ENCODE assay signal across 23 mouse cellular contexts in genomic region chr9:77553465-77553864, GRCm38 (mm10). TPM values are rescaled to one million over a fixed set of nuclear protein-coding genes. Genes with fewer than 3 reads are reported as not detected.
A peak's percentile ranks its signal among the peaks of the same experiment; 100 is the strongest.
DNase-seq lines count a peak whose midpoint lies in the region; ATAC-seq and TF ChIP-seq lines count a peak whose summit lies in the region.
"Had no signal": no experiment of that assay in that cellular context is flagged by ENCODE, and none has a peak within 500 bp of the region (broad histone marks: within the 10 kb centered on the region; RNA-seq: fewer than 3 reads in every experiment).

No protein-coding gene starts in this region.

- H3K4me2 ChIP-seq in myocyte (ENCODE audit: low read depth) = peak overlapping the region; percentile 16
- H3K4me2 ChIP-seq in forebrain, embryonic 11.5 days (ENCODE audit: low read depth, low read length, severe bottlenecking) = no peak overlapping the region
- H3K4me2 ChIP-seq: embryonic facial prominence, embryonic 12.5 days; forebrain, embryonic 12.5 days had no signal

- no peaks in the 10 kb centered on the region for H3K79me3 ChIP-seq in C2C12 (ENCODE audit: low read depth)

- no peak for ATAC-seq in forebrain, embryonic 11.5 days (replicated peaks; ENCODE audit: low FRiP score)
- ATAC-seq: activated CD4-positive, CD25-positive, alpha-beta regulatory T cell, adult 4 months; CD4-positive, CD25-positive, alpha-beta regulatory T cell, adult 4 months; forebrain, embryonic 14.5 days; forebrain, embryonic 16.5 days; Patski had no signal

- H3K27ac ChIP-seq in heart, embryonic 10.5 days = no peak overlapping the region
- no peak overlapping the region for H3K27ac ChIP-seq in forebrain, embryonic 11.5 days (ENCODE audit: low read depth, low read length)
- H3K27ac ChIP-seq: embryonic facial prominence, embryonic 10.5 days; embryonic facial prominence, embryonic 12.5 days; forebrain, embryonic 12.5 days had no signal

- no peak for TF ChIP-seq CTCF in C2C12 (IDR thresholded peaks at IDR 0.05; ENCODE audit: control insufficient read depth, insufficient read depth, insufficient read length)

- WGBS in heart, embryonic 10.5 days = 66% methylated on average over 2 of the region's 2 CpGs
- WGBS in forebrain, embryonic 11.5 days = 74% methylated on average over 2 of the region's 2 CpGs

- TF ChIP-seq POLR2A in myocyte (IDR thresholded peaks at IDR 0.05; ENCODE audit: insufficient read length, low read depth) = no peak

- peaks cover 4% of the 10 kb centered on the region; the same call in 1 of the 2 replicates for H3K4me1 ChIP-seq in heart, embryonic 10.5 days
- no peaks in the 10 kb centered on the region for H3K4me1 ChIP-seq in forebrain, embryonic 11.5 days (replicated peaks; ENCODE audit: control insufficient read depth, insufficient read depth, low read length)
- H3K4me1 ChIP-seq: embryonic facial prominence, embryonic 10.5 days; embryonic facial prominence, embryonic 12.5 days had no signal

- no peak overlapping the region for H3K9ac ChIP-seq in forebrain, embryonic 11.5 days (ENCODE audit: low read length)
- H3K9ac ChIP-seq: embryonic facial prominence, embryonic 12.5 days; forebrain, embryonic 12.5 days had no signal

- H3K4me3 ChIP-seq in heart, embryonic 10.5 days = no peak overlapping the region
- no peak overlapping the region for H3K4me3 ChIP-seq in C2C12 (ENCODE audit: insufficient read depth, poor library complexity, severe bottlenecking)
- H3K4me3 ChIP-seq in myocyte = no peak overlapping the region
- no peak overlapping the region for H3K4me3 ChIP-seq in forebrain, embryonic 11.5 days (ENCODE audit: low read depth, low read length)
- H3K4me3 ChIP-seq: embryonic facial prominence, embryonic 10.5 days; embryonic facial prominence, embryonic 12.5 days; forebrain, embryonic 12.5 days had no signal

- no peaks in the 10 kb centered on the region for H3K27me3 ChIP-seq in heart, embryonic 10.5 days (ENCODE audit: insufficient read depth, poor library complexity, severe bottlenecking)
- H3K27me3 ChIP-seq in C2C12 (ENCODE audit: control insufficient read depth, insufficient read depth, insufficient read length) (no peaks in the 10 kb centered on the region), myocyte (ENCODE audit: control insufficient read depth, insufficient read depth, insufficient read length) (no peaks in the 10 kb centered on the region)
- no peaks in the 10 kb centered on the region for H3K27me3 ChIP-seq in forebrain, embryonic 11.5 days (ENCODE audit: control insufficient read depth, insufficient read depth, low read length)
- H3K27me3 ChIP-seq: CH12.LX; embryonic facial prominence, embryonic 12.5 days; forebrain, embryonic 12.5 days had no signal

- no peaks in the 10 kb centered on the region for H3K9me3 ChIP-seq in heart, embryonic 10.5 days
- no peaks in the 10 kb centered on the region for H3K9me3 ChIP-seq in forebrain, embryonic 11.5 days (ENCODE audit: control insufficient read depth, low read length)
- H3K9me3 ChIP-seq: embryonic facial prominence, embryonic 10.5 days; embryonic facial prominence, embryonic 12.5 days; forebrain, embryonic 12.5 days had no signal

- H3K36me3 ChIP-seq in heart, embryonic 10.5 days = no peaks in the 10 kb centered on the region
- H3K36me3 ChIP-seq in C2C12 (ENCODE audit: control insufficient read depth, insufficient read depth) = no peaks in the 10 kb centered on the region
- H3K36me3 ChIP-seq in myocyte (ENCODE audit: control insufficient read depth, insufficient read depth) = no peaks in the 10 kb centered on the region
- no peaks in the 10 kb centered on the region for H3K36me3 ChIP-seq in forebrain, embryonic 11.5 days (ENCODE audit: control insufficient read depth, insufficient read depth, low read length)
- H3K36me3 ChIP-seq: embryonic facial prominence, embryonic 10.5 days; embryonic facial prominence, embryonic 12.5 days; forebrain, embryonic 12.5 days; G1E had no signal

- DNase-seq in heart, embryonic 10.5 days (ENCODE audit: low spot score) = peak; percentile 45
- no peak for DNase-seq in heart, adult 8-10 months (ENCODE audit: low spot score)
- DNase-seq in forebrain, embryonic 11.5 days (ENCODE audit: low spot score) = no peak
- DNase-seq: adrenal gland, adult 8-10 months; adrenal gland, postnatal 14 days; adrenal gland, postnatal 36 days; cerebellum, adult 11-12 months; cerebellum, adult 2 months; cerebellum, adult 9-10 months; cerebellum, postnatal 10 days; cerebellum, postnatal 25 days had no signal

- H3ac ChIP-seq in C2C12 (ENCODE audit: control insufficient read depth, insufficient read length, low read depth) (no peak overlapping the region), myocyte (ENCODE audit: control insufficient read depth, insufficient read length) (no peak overlapping the region)

- H3K79me2 ChIP-seq in C2C12 (ENCODE audit: control insufficient read depth, insufficient read depth) (no peaks in the 10 kb centered on the region), myocyte (ENCODE audit: control insufficient read depth, insufficient read depth) (no peaks in the 10 kb centered on the region)

TF ChIP-seq in C2C12, 6 proteins besides CTCF, POLR2A, EP300 and RAD21:
- TF ChIP-seq MYOG (IDR thresholded peaks at IDR 0.05; ENCODE audit: control insufficient read depth, extremely low read depth, insufficient read length) (no peak), MYOD1 (IDR thresholded peaks at IDR 0.05; ENCODE audit: control insufficient read depth, insufficient read length, low read depth) (peak; percentile 54)

TF ChIP-seq in myocyte, 11 proteins besides CTCF, POLR2A, EP300 and RAD21:
- TF ChIP-seq USF1 (IDR thresholded peaks at IDR 0.05; ENCODE audit: low read depth) (peak; percentile 21), CEBPB (IDR thresholded peaks at IDR 0.05; ENCODE audit: insufficient read depth, poor library complexity, severe bottlenecking) (no peak), MYOD1 (IDR thresholded peaks at IDR 0.05; ENCODE audit: control insufficient read depth in 1 of 3, insufficient read length in 2 of 3, low read depth in 2 of 3) (peak in 2 of 3 experiments; percentile 61 to 70), REST (IDR thresholded peaks at IDR 0.05; ENCODE audit: insufficient read depth, insufficient read length) (no peak), MAX (IDR thresholded peaks at IDR 0.05; ENCODE audit: low read depth) (no peak), MYOG (IDR thresholded peaks at IDR 0.05; ENCODE audit: control insufficient read depth in 1 of 3, insufficient read depth in 1 of 3, insufficient read length in 2 of 3, low read depth in 2 of 3) (no peak), TCF12 (IDR thresholded peaks at IDR 0.05; ENCODE audit: insufficient read depth, poor library complexity, severe bottlenecking) (no peak)

RNA-seq across cellular contexts. Expression of gene Lrrc1, which starts 8.8 kb away (rescaled TPM):
- polyA plus RNA-seq in heart, embryonic 10.5 days (2016; fragmentation: Nextera tagmentation; extraction: Ambion mirVana) = 11.6 and 13.5 TPM in 2 replicates
- 10 to 100 TPM; 15.5 to 19.9 (median 16.8) TPM for total RNA-seq in heart, adult 8-10 months (2022)
- polyA plus RNA-seq in C2C12 (2012; fragmentation: generic; extraction: Trizol) = 4.4 TPM
- polyA plus RNA-seq in myocyte (2012; fragmentation: generic; extraction: Trizol) = 10.4 TPM
- polyA plus RNA-seq in forebrain, embryonic 11.5 days (2014; fragmentation: Nextera tagmentation; extraction: Ambion mirVana) = 20.8 and 22.9 TPM in 2 replicates
- polyA plus RNA-seq: G1E had no signal
